Mouse (Mus musculus): ENCODE results near the gene Prss57. TPM values are rescaled to one million over a fixed set of nuclear protein-coding genes. Genes with fewer than 3 reads are reported as not detected.

Prss57 gene
- total and polyA plus RNA-seq, 2 experiments from 2014 or later = 0.33 to 1.8 TPM

- TF ChIP-seq CTCF (IDR thresholded peaks at IDR 0.05; ENCODE audit: low read depth) = no peak
- no peak for DNase-seq (ENCODE audit: low spot score)
- Histone ChIP-seq H3K27me3 (ENCODE audit: insufficient read depth, low read length) (no peaks in the 10 kb centered on the region), H3K36me3 (ENCODE audit: insufficient read depth, low read length) (peaks cover 26% of the 10 kb centered on the region), H3K9me3 (ENCODE audit: low read length) (no peaks in the 10 kb centered on the region), H3K4me1 (ENCODE audit: insufficient read depth, low read length) (no peaks in the 10 kb centered on the region), H3K4me2 (ENCODE audit: low read depth, low read length) (no peak overlapping the region), H3K27ac (no peak overlapping the region), H3K4me3 (ENCODE audit: low read length) (no peak overlapping the region), H3K9ac (replicated peaks; ENCODE audit: low read length) (no peak overlapping the region)
- WGBS = 89% methylated on average over 8 of the region's 8 CpGs
- no peak for ATAC-seq
Observed at GRCm38 (mm10) chr10:79820277-79820676, 29.5 kb upstream of the Prss57 start.

DNA sequence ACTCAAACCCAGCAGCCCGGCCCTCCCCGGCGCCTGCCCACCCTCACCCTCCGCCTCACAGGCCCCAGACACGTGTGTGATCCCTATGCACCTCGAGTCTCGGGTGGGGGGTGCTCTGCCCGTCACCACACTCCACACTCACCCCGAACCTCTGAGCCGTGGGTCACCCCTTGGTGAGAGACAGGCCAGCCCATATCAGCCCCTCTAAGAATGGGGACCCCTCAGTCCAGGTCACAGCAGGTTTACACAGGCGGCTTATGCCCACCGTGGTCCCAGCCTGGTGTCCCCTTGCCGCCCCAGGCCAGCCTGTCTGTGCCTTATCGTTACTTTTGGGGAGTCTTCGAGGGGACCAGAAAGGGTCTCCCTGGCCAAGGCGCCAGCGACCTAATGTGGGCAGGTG is 28.8 kb upstream of the Prss57 start:
- TF ChIP-seq CTCF (IDR thresholded peaks at IDR 0.05; ENCODE audit: low read depth) = no peak
- 90% methylated on average over 17 of the region's 17 CpGs for WGBS
- no peak overlapping the region for H3K4me2 ChIP-seq (ENCODE audit: low read depth, low read length)
- H3K9me3 ChIP-seq (ENCODE audit: low read length) = no peaks in the 10 kb centered on the region
- H3K4me1 ChIP-seq (ENCODE audit: insufficient read depth, low read length) = no peaks in the 10 kb centered on the region
- DNase-seq (ENCODE audit: low spot score) = no peak
- H3K36me3 ChIP-seq (ENCODE audit: insufficient read depth, low read length) = peaks cover 29% of the 10 kb centered on the region
- no peak overlapping the region for H3K4me3 ChIP-seq (ENCODE audit: low read length)
- no peak overlapping the region for H3K9ac ChIP-seq (replicated peaks; ENCODE audit: low read length)
- H3K27me3 ChIP-seq (ENCODE audit: insufficient read depth, low read length) = no peaks in the 10 kb centered on the region
- peak; percentile 24; the same call in 1 of the 2 replicates for ATAC-seq
- no peak overlapping the region for H3K27ac ChIP-seq

DNA sequence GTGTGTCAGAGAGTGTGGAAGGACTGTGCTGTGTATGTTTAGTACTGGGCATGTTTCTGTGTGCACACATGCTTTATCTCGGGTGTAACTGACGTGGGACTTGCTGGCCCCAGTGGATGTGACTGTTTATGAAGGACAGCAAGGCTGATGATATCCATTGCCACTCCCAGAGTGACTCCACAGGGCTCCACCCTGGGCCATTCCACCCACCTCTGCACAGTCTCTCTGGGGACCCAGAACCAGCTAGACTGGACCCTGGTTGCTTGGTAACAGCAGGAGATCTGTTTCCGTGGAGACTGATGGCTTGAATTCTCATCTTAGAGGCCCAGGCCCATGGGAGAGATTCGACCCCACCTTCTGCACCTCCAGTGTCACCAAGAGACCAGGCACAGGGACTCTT is 27.5 kb upstream of the Prss57 start:
- Histone ChIP-seq H3K4me3 (ENCODE audit: low read length) (no peak overlapping the region), H3K9me3 (ENCODE audit: low read length) (no peaks in the 10 kb centered on the region), H3K4me2 (ENCODE audit: low read depth, low read length) (no peak overlapping the region), H3K4me1 (ENCODE audit: insufficient read depth, low read length) (no peaks in the 10 kb centered on the region), H3K36me3 (ENCODE audit: insufficient read depth, low read length) (peaks cover 29% of the 10 kb centered on the region), H3K27me3 (ENCODE audit: insufficient read depth, low read length) (no peaks in the 10 kb centered on the region), H3K27ac (no peak overlapping the region), H3K9ac (replicated peaks; ENCODE audit: low read length) (no peak overlapping the region; the same call in 1 of the 2 replicates)
- no peak for TF ChIP-seq CTCF (IDR thresholded peaks at IDR 0.05; ENCODE audit: low read depth)
- WGBS = 63% methylated on average over 4 of the region's 4 CpGs
- ATAC-seq (no peak), DNase-seq (ENCODE audit: low spot score) (no peak)

GRCm38 (mm10) chr10:79817111-79817510 is 26.4 kb upstream of the Prss57 start:
- ATAC-seq (no peak), DNase-seq (ENCODE audit: low spot score) (no peak)
- Histone ChIP-seq H3K9ac (replicated peaks; ENCODE audit: low read length) (no peak overlapping the region), H3K4me2 (ENCODE audit: low read depth, low read length) (no peak overlapping the region), H3K36me3 (ENCODE audit: insufficient read depth, low read length) (peaks cover 33% of the 10 kb centered on the region), H3K27me3 (ENCODE audit: insufficient read depth, low read length) (no peaks in the 10 kb centered on the region), H3K27ac (no peak overlapping the region), H3K9me3 (ENCODE audit: low read length) (no peaks in the 10 kb centered on the region), H3K4me1 (ENCODE audit: insufficient read depth, low read length) (no peaks in the 10 kb centered on the region), H3K4me3 (ENCODE audit: low read length) (no peak overlapping the region)
- peak; percentile 62 for TF ChIP-seq CTCF (IDR thresholded peaks at IDR 0.05; ENCODE audit: low read depth)
- WGBS = 77% methylated on average over 2 of the region's 2 CpGs

DNA sequence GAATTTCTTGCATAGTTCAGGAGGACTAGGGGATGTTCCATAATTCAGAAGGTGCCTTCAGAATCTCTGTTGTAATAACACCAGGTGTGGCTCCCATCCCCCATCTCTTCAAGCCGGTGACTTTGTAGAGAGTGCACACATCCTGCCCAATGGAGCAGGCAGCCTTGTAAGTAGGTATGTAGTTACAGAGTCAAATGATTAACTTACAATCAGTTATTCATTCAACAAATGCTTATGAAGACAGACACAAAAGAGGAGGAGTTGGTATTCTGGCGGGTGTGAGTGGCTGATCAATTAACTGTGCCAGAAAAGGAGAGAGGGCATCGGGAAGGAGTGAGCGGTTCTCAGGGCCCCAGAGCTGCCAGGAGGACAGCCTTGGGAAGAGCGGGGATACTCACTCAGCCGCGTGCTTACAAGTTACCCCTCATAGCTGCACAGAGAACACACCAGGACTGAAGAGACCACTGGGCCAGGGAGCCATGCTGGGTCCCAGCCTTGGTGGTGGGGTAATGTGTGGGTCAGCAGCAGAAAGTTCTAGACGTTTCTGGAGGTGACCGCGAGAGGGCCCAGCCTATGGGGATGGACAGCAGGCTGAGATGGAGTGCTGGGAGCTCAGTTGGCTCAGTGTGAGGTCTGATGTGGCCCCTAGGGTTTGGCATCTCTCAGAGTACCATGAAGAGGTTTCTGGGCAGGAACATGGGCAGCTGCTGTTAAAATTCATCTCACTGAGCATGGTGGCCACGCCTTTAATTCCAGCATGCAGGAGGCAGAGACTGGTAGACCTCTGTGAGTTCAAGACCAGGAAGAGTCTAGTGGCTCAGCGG is 25.1 kb upstream of the Prss57 start:
- no peak for DNase-seq (ENCODE audit: low spot score)
- 83% methylated on average over 12 of the region's 12 CpGs for WGBS
- H3K27ac ChIP-seq = no peak overlapping the region
- no peaks in the 10 kb centered on the region for H3K9me3 ChIP-seq (ENCODE audit: low read length)
- peaks cover 35% of the 10 kb centered on the region for H3K36me3 ChIP-seq (ENCODE audit: insufficient read depth, low read length)
- TF ChIP-seq CTCF (IDR thresholded peaks at IDR 0.05; ENCODE audit: low read depth) = no peak
- H3K4me3 ChIP-seq (ENCODE audit: low read length) = no peak overlapping the region
- H3K4me2 ChIP-seq (ENCODE audit: low read depth, low read length) = no peak overlapping the region
- H3K27me3 ChIP-seq (ENCODE audit: insufficient read depth, low read length) = no peaks in the 10 kb centered on the region
- no peaks in the 10 kb centered on the region for H3K4me1 ChIP-seq (ENCODE audit: insufficient read depth, low read length)
- H3K9ac ChIP-seq (replicated peaks; ENCODE audit: low read length) = no peak overlapping the region
- no peak for ATAC-seq

DNA sequence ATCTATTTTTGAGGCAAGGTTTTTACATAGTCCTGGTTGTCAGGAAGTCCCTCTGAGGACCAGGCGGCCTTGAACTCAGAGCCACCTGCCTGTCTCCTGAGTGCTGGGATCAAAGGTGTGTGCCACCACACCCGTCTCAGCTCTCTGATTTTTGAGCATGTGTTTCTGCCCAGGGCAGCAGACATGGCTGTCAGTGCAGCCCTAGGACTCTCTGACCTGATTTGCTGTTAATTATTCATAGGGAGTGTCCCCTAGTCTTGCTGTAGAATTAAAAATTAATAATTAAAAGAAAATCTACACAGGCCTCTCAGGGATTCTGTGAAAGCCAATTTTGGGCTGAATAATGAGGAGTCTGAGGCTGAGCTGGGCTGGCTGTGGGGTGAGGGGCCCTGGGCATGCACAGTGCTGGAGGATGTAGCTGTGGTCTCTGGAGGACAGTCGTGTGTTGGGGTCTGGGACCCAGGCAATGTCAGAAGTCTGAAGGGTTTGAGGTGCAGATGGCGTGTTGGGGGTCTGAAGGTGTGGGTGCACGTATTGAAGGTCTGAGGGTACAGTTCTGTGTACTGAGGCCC is 23.6 kb upstream of the Prss57 start:
- no peak for TF ChIP-seq CTCF (IDR thresholded peaks at IDR 0.05; ENCODE audit: low read depth)
- H3K4me1 ChIP-seq (ENCODE audit: insufficient read depth, low read length) = no peaks in the 10 kb centered on the region
- peak; percentile 27; the same call in 1 of the 2 replicates for ATAC-seq
- H3K27ac ChIP-seq = no peak overlapping the region
- H3K27me3 ChIP-seq (ENCODE audit: insufficient read depth, low read length) = no peaks in the 10 kb centered on the region
- no peak overlapping the region for H3K4me3 ChIP-seq (ENCODE audit: low read length)
- no peak for DNase-seq (ENCODE audit: low spot score)
- H3K9me3 ChIP-seq (ENCODE audit: low read length) = no peaks in the 10 kb centered on the region
- no peak overlapping the region for H3K4me2 ChIP-seq (ENCODE audit: low read depth, low read length)
- no peak overlapping the region for H3K9ac ChIP-seq (replicated peaks; ENCODE audit: low read length)
- 81% methylated on average over 5 of the region's 5 CpGs for WGBS
- H3K36me3 ChIP-seq (ENCODE audit: insufficient read depth, low read length) = peaks cover 33% of the 10 kb centered on the region

Measured in hindbrain, postnatal 0 days (tissue).